Mouse (Mus musculus): Measurements from ENCODE around the gene Bdh2.
A peak's percentile ranks its signal among the peaks of the same experiment; 100 is the strongest.

Gene Bdh2

DNA sequence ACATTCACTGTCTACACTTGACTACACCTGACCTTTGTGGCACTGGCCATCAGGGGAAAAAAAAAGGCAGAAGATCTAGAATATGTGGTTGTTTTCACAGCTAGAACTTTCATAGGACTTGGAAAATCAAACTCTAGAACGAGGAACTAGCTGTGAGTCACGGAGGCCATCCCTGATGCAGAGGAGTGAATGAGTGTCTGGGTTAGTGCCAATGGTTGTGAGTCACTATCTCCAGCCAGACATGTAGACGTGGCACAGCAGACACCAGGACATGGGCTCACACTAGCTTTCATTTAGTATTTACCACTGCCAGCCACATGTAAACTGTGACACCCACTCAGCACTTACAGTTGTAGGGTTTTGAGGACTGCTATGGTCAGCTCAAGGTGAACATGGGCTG lies 17.5 kb downstream of the Bdh2 start:
- DNase-seq (ENCODE audit: low read depth) = peak; percentile 84

DNA sequence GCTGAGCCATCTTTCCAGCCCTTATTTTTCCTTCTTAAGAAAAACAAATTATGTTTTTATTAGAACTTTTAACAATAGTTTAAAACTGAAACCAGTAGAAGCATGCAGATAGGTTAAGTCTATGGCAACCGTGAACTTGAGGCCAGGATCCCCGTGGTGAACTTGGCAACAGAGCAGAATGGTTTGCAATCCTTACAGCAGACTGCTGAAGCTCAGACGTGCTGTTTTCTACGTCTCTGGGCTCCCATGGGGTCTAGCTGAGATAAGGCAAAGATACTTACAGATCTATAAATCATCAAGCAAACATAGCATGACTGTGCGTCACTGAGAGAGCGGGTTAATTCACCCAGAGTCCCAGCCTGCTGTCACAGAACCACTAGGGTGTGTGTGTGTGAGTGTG lies 19.1 kb downstream of the Bdh2 start:
- peak; percentile 4 for DNase-seq (ENCODE audit: low read depth)

DNA sequence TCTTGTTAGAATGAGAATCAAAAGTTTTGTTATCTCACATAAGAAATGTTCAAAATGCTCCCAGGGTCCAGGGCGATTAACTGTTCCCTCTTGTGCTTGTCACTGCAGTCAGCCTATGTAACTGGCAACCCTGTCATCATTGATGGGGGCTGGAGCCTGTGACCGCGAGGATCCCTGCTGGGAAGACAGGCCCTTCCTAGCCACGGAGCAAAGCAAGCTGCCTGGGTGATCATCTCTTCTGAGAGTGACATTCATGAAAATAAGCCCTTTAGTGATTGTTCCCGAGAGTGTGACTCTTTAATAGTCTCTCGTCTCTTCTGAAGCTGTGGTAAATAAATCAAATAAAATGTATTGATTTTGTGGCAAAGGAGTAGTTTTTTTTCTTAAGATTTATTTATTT lies 23.0 kb downstream of the Bdh2 start:
- no peak for DNase-seq (ENCODE audit: low read depth)

DNA sequence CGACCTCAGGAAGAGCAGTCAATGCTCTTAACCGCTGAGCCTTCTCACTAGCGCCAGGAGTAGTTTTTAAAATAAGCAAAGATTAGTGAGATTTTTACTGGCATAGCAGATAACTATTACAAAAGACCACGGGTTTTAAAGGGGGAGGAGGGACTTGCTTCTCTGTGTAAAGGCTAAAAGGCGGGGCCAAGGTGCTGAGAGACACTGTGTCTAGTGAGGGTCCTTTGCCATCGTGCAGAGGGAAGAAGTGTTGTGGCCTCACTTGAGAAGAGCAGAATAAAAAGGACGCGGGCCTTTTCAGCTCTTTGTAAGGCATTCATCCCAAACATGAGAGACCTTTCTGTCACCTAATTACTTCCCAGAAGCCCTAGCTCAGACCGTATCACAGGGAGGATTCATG lies 23.5 kb downstream of the Bdh2 start:
- no peak for DNase-seq (ENCODE audit: low read depth)

DNA sequence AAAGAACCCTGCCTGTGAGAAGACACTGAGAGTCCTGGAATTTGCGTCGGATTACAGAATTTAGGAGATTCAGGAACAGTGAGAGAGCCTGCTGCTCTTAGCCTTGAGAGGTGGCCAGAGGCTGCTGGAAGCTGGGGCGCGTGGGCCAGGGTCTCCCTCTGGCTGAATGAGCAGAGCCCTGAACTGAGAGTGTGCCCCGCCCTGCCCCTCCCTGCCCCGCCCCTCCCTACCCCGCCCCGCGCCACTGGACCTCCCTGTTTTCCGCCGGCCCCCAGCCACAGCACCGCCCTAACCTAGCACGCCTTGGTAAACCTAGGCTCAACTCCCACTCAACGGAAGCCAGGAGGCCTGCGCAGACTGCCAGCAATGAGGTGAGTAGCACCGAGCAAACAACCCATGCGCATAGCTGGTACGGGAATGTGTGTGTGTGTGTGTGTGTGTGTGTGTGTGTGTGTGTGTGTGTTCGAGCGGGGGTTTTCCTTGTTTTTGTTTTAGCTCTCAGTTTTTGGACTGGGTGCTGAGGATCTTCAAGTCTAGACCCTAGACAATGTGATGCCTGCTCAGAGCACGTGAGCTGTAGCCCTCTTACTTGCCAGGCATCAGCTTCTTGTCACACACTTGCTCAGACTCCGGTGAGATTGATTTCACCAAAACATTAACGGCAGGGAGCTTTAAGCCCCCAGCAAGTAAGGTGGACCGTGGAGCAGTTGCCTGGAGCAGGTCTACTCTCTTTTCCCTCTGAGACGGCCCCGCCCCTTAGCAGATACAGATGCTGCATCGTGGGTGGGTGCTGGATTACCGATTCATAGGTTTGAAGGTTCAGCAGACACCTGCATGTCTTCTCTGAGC lies 26.6 kb downstream of the Bdh2 start, which contains the start of gene Slc9b2:
Slc9b2 (plus strand) TSS at position 290 of the 849 bp plus-strand sequence.
- DNase-seq (ENCODE audit: low read depth) = no peak

DNA sequence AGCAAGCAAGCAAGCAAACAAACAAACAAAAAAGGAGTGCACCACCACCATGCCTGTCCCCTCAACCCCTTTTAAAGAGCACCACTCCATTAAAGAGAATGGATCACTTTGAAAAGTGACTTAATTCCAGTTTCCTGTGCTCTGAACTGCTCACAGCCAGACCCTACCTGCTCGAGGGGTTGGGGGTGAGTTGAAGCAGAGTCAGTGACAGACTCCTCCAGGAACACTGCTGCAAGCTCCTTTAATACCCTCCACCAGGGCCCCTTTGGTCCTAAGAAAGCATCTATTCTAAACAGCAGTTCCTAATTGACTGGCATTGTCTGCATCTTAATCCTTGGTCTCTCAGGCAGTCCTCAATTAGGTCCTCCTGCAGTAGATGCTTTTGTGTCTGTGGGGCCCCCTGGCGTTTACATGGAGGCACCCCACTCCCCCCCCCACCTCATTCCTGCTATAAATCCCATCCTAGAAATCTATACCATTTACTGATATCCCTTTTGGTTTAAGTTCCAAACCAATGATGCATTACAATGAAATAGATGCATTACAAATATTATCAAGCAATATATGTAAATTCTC lies 32.0 kb downstream of the Bdh2 start:
- no peak for DNase-seq (ENCODE audit: low read depth)

DNA sequence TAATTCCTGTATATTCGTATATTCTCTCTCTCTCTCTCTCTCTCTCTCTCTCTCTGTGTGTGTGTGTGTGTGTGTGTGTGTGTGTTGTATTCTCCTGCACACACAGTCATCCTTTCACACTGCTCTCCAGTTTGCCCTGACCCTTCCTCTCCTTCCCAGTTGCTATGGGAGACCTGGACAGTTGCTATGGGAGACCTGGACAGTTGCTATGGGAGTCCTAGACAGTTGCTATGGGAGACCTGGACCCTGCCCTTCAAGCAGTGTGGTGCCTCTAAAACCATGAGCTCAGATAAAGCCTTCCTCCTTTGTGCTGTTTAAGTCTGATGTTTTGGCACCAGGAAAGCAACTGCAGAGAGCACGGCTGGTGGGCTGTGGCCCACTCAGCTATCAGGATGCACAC lies 32.7 kb downstream of the Bdh2 start:
- DNase-seq (ENCODE audit: low read depth) = no peak

DNA sequence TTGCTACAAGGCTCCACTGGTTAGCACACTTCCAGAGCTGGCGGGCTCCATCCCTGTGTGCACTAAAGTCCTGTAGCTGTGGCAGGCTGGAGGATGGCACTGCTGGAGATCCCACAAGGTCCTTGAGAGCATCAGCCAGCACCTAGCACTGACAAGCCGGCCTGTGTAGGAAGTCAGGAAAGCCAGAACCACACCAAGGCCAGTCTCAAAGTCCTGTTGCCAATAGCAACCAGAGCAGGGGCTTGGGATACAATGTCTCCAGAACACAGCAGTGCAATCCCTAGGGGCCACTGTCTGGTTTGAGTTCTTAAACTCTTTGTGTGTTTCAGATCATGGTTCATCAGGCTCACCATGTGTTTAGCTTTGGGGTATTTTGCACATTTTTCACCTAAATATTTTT lies 33.8 kb downstream of the Bdh2 start:
- no peak for DNase-seq (ENCODE audit: low read depth)

DNA sequence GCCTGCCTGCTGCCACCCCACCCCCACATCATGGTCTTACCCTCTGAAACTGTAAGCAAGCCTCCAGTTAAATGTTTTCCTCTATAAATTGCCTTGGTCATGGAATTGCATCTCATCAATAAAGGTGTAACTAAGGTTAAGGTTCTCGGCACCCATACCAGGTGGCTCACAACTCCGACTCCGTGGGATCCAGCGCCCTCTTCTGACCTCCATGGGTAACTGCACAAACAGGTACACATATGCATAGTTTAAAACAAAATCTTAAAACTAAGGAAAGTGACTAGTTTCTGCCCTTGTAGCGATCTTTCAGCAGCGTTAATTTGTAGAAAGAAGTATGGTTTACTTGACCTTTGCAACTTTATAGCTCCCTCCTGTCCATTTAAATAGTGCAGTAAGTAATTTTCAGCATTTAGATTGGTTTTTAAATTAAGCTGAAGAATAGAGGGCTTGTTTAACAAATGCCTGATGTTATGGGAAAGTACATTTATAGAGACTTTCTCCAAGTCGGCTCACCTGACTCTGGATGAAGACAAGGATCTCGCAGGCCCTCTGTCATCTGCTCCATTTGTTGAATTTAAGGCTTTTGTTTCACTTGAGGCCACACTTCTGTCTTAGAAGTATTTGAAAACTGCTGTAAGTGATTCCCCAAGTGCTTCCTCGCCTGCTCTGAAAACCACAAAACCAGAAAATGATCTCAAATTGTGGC lies 34.9 kb downstream of the Bdh2 start:
- DNase-seq (ENCODE audit: low read depth) = no peak

DNA sequence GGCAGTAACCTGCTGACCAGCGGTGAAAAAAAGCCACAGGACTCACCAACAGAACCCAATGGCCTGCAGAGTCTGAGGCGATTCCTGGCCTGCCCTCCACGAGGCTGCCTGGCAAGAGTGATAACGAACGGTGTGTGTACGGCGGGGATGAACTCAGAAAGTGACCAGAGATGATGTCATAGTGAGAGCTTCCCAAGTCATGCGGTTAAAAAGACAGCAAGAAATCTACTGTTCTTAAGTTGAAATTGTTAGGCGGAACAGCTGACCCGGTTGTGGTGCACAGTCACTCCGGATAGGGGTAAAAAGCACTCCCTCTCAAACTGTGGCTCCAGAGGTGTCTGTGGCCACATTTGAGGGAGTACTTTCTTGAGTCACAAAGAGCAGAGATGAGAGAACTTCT lies 37.3 kb downstream of the Bdh2 start:
- DNase-seq (ENCODE audit: low read depth) = no peak

DNA sequence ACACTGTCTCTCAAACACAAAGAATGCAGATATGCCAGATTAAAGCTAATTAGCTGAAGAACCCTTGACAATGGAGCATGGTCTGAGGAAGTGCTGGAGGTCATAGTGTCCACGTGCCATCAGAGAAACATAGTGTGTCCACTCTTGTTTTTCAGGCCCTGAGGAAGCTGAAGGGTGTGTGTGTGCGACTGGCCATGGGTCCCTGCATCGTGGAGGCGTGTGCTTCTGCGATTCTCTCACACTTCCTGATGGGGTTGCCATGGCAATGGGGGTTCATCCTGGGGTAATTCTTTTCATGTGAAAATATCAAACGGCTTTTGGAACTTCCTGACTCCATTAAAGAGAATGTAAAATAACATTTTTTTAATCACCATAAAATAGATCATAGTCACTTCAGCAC lies 43.3 kb downstream of the Bdh2 start:
- DNase-seq (ENCODE audit: low read depth) = no peak

DNA sequence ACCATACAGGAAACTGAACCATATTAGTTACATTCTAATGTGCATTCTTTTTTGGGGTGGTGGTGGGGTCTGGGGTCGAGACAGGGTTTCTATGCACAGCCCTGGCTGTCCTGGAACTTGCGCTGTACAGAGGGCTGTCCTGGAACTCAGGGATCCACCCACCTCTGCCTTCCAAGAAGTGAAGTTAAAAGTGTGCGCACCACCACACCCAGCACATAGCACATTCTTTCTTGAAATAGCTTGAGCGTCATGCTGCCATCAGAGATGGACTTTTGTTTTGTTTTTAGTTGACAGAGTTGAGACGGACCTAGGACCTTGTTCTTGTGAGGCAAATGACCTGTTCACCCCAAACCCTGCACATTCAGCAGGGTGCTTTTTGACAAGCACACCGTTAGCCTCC lies 46.2 kb downstream of the Bdh2 start:
- no peak for DNase-seq (ENCODE audit: low read depth)

DNA sequence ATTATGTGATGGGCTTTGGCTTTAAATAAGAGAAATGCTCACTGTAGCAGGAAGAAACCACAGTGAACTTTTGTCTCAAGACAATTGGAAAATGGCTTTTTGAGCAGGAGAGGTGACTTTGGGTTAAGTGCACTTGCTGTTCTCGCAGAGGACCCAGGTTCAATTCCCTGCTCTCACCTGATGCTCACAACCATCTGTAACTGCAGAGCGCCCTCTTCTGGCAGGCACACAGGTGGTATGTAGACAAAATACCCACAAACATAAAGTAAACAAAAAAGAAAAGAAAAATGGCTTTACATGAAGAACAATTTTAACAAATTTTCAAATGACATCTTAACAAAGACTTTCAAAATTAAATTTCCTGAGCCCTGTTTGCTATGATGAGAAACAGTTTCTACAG lies 46.6 kb downstream of the Bdh2 start:
- DNase-seq (ENCODE audit: low read depth) = no peak

DNA sequence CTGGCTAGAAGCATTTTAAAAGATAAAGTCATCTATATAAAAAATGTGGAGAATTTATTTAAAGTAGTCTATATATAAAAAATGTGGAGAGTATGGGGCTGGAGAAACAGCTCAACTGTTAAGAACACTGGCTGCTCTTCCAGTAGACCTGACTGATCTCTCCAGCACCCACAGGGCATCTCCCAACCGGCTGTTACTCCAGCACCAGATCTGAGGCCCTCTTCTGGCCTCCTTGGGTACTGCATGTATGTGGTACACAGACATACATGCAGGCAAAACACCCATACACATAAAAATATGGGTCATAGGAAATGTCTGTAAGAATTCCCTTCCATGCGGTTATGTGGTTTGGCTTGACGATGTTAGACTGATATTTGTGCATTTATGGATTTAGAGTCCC lies 47.5 kb downstream of the Bdh2 start:
- no peak for DNase-seq (ENCODE audit: low read depth)

DNA sequence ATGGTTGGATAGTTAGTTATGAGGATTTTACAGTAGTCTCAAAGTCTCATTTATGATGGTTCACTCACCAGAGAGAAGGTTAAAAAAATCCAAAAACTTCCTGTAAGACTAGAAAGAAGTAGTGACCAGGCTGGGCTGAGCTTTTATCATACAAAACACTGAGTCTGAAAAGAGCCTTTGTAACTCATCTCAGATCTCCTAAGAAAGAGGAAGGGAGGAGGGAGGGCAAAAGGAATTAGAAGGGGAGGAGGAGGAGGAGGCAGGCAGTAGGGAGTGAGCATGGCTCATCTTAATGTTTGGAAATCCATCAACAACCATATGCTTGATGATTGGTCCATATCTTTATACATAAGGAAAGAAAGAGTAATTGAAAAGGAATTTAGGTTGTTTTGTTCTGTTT lies 51.7 kb downstream of the Bdh2 start:
- no peak for DNase-seq (ENCODE audit: low read depth)

DNA sequence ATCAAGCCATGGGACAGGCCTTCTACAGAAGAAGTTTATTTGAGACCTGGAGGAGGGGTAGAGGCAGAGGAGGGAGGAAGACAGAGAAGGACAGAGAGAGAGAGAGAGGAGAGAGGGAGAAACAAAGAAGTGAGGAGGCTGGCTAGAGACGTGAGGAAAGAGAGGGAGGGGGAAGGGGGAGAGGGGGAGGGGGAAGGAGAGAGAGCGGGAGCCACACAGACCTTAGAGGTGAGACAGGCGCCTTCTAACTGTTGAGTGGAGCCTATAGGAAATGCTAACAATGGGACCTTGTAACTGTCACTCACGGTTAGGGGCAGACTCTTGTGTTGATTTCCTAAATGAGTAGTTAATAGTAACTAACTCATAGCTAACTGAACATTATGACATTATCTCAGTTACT lies 52.7 kb downstream of the Bdh2 start:
- DNase-seq (ENCODE audit: low read depth) = no peak

DNA sequence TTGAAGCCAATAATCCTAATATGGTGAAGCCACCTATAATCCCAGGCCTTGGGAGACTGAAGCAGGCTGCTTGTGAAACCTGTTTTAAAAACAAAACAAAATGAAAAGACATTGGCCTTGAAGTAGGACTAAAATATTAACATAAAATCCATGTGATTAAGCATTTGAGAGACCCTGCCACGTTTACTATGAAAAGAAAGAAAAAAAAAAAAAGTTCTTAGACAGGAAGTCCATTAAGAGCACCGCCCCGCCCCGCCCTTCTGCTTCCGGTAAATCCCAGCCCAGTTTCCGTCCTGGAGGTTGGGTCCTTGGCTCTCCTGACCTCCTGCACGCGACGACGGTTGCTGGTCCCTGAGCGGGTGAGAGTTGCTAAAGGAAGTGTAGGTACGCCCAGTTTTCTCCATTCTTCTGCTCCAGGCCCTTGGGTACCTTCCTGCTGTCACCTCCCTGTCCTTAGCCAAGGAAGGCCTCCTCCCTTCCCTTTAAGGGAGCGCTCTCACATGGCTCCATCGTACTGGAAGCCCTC lies 66.8 kb downstream of the Bdh2 start, which contains the start of gene Slc9b1:
Slc9b1 (plus strand) TSS at position 291 of the 526 bp plus-strand sequence.
- no peak for DNase-seq (ENCODE audit: low read depth)

DNA sequence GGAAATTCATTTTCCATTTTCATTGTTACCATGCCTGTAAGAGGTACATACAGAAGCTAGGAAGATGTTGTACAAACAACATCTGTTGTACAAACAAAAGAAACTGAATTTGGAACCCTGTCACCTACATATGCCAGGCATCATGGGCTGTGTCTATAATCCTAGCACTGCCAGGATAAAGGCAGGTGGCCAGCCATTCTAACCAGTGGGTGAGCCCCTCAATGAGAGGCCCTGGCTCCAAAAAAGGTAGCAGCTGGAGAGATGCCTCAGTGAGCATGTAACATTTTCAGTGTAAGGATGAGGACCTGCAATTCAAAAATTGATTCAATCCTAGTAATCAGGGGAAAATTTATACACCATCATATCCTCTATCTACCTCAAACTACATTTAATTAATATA lies 68.0 kb downstream of the Bdh2 start:
- DNase-seq (ENCODE audit: low read depth) = no peak

DNA sequence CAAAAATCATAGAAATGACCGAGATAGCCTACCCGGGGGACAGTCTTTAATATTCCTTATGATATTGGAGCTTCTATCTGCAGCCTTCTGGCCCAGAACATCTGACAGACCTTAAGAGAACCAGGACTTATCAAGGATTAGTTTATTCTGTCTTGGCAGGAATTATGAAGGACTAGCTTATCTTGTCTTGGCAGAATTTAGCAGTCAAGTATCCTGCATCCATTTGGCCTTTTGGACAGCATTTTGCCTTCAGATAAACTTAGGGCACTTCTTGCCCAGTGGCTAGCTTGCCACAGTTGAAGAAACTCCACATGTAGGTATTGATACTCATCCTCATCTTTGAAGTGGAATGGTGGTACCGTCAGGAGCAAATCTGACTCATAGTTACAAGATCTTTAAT lies 70.8 kb downstream of the Bdh2 start:
- DNase-seq (ENCODE audit: low read depth) = no peak
